Mouse (Mus musculus) left cerebral cortex, adult 9 months (tissue): ENCODE results near the gene Fxyd1.

ENCODE experiments used
- DNase-seq, 2 experiments: peaks; one replicate each; pipeline ENCODE4 v3.0.0; 2022; ENCODE audit warnings: low spot score in 2 of 2

Fxyd1 gene

DNA sequence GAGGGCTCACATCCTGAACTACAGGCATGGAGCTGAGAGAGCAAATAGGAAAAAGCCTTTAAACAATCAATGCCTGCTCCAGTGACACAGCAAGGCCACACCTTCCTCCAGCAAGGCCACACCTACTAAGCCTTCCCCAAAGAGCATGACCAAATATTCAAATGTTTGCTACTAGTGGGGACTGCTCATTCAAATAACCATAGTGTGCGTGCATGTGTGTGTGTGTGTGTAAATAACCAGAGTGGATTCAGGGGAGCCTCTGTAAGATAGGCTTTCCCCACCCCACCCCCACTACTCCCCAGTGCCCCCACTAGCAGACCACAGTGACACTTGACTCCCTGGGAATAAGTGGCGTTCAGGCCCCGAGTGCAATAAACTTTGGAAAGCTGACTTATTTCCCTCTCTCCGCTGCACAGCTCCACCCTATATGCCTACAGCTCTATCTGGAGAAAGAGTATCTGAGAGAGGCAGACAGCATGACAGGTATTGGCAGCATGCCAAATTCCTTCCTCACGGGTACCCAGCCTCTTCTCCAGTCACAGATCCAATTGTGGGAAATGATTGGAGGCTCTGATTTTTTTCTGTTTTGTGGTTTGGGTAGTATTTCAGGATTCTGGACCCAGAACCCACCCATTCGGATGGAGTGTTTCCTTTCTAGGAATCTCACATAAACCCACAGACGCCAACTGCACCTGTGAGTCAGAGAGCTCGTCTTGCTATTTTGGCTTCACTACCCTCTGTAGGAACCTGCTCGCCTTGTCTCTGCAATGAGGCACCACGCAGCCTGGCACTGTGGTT lies 39.7 kb downstream of the Fxyd1 start:
- DNase-seq: peak; percentile 69 to 87

DNA sequence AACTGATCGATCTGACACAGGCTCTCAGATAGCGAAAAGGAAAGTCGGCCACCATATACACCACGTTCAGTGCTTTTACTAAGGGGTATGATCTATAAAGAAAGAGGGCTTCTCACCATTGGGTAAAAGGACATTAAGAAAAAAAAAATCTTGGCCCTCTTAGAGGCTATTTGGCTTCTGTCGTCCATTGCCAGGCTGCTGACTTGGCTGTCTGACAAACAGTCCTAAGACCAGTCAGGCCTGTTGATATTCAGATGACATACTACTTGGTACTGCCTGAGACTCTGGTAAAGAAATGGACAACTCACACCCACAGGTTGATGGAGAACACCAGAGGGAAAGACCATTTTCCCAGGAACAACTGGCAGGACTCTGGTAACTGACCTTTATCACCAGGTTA lies 44.0 kb downstream of the Fxyd1 start:
- DNase-seq: no peak

DNA sequence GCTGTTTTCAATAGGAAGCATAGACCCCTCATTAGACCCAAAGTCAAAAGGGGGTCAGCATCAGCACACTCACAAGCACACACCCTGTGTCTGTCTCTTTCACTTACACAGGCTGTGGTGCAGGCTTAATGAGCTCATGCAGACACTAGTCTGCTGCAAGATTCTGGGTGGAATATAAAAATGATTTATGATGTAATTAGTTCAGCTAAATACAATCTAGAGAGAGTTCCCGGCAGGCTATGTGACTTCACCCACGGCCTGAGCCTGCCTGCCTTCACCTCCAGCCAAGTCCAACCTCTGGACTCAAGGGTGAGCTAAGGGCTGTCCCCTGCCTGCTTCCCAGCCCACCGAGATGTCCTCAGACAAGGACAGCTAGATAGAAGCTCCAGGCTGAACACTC lies 48.1 kb downstream of the Fxyd1 start:
- no peak for DNase-seq

DNA sequence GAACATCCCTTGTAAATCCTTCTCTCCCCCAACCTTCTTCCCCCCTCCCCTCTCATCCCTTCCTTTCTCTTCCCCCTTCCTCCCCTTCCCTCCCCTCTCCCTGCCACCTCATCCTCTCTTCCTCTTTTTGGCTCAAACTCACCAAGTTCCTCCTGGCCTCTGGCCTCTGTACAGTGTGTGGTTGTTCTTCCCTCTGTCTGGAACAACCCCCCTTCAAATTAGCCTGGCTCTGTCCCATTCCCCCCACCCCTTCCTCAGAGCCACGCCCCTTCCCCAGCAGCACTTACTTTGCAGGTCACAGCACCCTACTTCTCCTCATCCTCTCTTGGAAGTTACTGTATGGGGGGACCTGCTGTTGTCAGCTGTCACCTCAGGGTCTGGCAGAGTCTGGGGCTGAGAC lies 48.8 kb downstream of the Fxyd1 start:
- DNase-seq: no peak

DNA sequence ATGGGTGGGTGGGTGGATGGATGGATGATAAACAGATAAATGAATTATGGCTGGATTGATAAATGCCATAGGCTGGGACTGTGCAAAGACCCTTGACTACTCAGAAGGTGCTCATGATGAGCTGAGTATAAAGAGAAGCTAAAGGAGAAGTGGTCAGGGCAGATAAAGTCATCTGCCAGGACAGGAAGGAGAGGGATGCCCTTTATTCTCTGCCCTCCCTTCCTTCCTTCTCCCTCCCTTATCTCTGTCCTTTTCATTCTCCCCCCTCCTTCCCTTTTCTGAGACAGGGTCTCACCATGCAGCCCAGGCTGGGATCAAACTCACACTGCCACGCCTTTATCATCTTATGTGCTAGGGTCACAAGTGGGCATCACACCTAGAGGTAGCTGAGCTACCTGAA lies 49.2 kb downstream of the Fxyd1 start:
- no peak for DNase-seq

DNA sequence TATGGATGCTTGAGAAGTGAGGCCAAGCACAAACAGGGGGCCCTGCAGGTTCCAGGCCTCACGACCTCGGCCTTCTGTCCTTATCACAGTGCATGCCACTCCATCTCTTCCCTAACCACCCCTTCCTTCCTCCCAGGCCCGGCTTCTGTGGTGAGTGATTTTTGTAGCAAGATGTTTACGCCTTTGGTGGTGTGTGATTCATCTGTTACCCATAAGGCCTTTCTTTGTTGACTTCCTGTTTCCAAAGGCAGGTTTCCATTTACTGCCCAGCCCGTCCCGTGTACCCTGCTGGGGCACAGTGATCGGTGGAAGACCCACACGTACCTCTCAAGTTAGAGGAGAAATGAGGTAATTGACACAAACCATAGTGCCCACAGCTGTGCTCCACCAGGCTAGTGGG lies 54.3 kb downstream of the Fxyd1 start:
- DNase-seq: no peak
